Mouse (Mus musculus): ENCODE measurements at regions not wholly inside any gene's neighbourhood (a gene's known extent, or its start where the extent isn't known, plus 50 kb on each side); places are given as distances from the start of the nearest gene placed in this dataset.

- no peak for DNase-seq
These were observed 71.4 kb downstream of the 2410131K14Rik start for GRCm38 (mm10) chr5:118316310-118317017.

- no peak for DNase-seq
These were observed 73.0 kb downstream of the 2410131K14Rik start for GRCm38 (mm10) chr5:118318073-118318472.

GRCm38 (mm10) chr5:118318883-118319282 is 73.9 kb downstream of the 2410131K14Rik start:
- DNase-seq = no peak

- no peak for DNase-seq
These were observed 76.9 kb downstream of the 2410131K14Rik start for GRCm38 (mm10) chr5:118321719-118322455.

- no peak for DNase-seq
These were observed 78.1 kb downstream of the 2410131K14Rik start for GRCm38 (mm10) chr5:118323151-118323550.

GRCm38 (mm10) chr5:118326837-118327541 is 82.0 kb downstream of the 2410131K14Rik start:
- peak; percentile 22 for DNase-seq

- no peak for DNase-seq
These were observed 83.1 kb downstream of the 2410131K14Rik start for GRCm38 (mm10) chr5:118327961-118328712.

- DNase-seq = no peak
These were observed 84.1 kb downstream of the 2410131K14Rik start for GRCm38 (mm10) chr5:118329143-118329542.

GRCm38 (mm10) chr5:118331286-118331607 is 86.2 kb downstream of the 2410131K14Rik start:
- DNase-seq = no peak

- DNase-seq = peak; percentile 85
These were observed 86.8 kb downstream of the 2410131K14Rik start for GRCm38 (mm10) chr5:118331608-118332394.

GRCm38 (mm10) chr5:118334054-118334453 is 89.0 kb downstream of the 2410131K14Rik start:
- no peak for DNase-seq

GRCm38 (mm10) chr5:118338186-118338585 is 93.2 kb downstream of the 2410131K14Rik start:
- DNase-seq = no peak

- DNase-seq = peak; percentile 91
These were observed 94.9 kb downstream of the 2410131K14Rik start for GRCm38 (mm10) chr5:118339676-118340661.

- DNase-seq = no peak
These were observed 98.7 kb downstream of the 2410131K14Rik start for GRCm38 (mm10) chr5:118343444-118344320.

- no peak for DNase-seq
These were observed 100.2 kb downstream of the 2410131K14Rik start for GRCm38 (mm10) chr5:118345226-118345625.

- DNase-seq = no peak
These were observed 104.0 kb downstream of the 2410131K14Rik start for GRCm38 (mm10) chr5:118349057-118349456.

- DNase-seq = no peak
These were observed 106.3 kb downstream of the 2410131K14Rik start for GRCm38 (mm10) chr5:118351301-118351700.

GRCm38 (mm10) chr5:118352142-118352541 is 107.1 kb downstream of the 2410131K14Rik start:
- DNase-seq = no peak

- no peak for DNase-seq
These were observed 108.0 kb downstream of the 2410131K14Rik start for GRCm38 (mm10) chr5:118353061-118353460.

GRCm38 (mm10) chr5:118353689-118354088 is 108.7 kb downstream of the 2410131K14Rik start:
- DNase-seq = no peak

Data from kidney, adult 11 months (tissue).